Mouse (Mus musculus) cerebellum, adult 18-20 months (tissue): ENCODE results near the gene 5430402E10Rik.
"Not testable (repeated sequence)": the region's sequence is repeated elsewhere in the genome, so short reads cannot be mapped to it uniquely, and the experiment has no call there.

Source experiments
- DNase-seq, 2 experiments: peaks; one replicate each; pipeline ENCODE4 v3.0.0; 2021

5430402E10Rik gene

GRCm38 (mm10) chrX:77924962-77925361 lies at the start of gene 5430402E10Rik:
5430402E10Rik (minus strand) TSS chrX:77925062.
- DNase-seq, result not testable (repeated sequence)

- DNase-seq, result not testable (repeated sequence)
Measured at GRCm38 (mm10) chrX:77880033-77880432, 44.8 kb downstream of the 5430402E10Rik start.
